Mouse (Mus musculus) embryo, embryonic 11 days (tissue): Measurements from ENCODE around the gene Aff3.

ENCODE experiments used
- DNase-seq: peaks from one replicate; pipeline ENCODE4 v3.0.0-alpha.2; 2015

The Aff3 gene

GRCm38 (mm10) chr1:38654981-38655540, 9.7 kb downstream of the Aff3 start:
- no peak for DNase-seq

DNA sequence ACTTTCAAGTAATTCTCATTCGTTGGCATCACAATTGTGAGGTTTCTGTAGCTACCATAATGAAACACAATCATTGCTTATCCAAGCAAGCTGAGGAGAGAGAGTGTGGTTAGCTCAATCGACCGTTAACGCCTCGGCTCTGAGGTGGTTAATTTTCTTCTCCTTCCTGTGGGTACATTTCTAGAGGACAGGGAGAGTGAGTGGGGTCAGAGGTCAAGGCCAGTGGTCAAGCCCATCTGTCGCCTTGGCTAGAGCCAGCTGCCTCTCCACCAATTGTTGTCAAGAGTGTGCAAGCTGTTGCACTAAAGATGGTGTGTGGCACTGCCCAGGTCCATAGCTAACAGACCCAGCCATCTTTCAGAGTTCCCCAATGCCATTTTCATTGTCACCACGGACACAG, 14.7 kb downstream of the Aff3 start:
- DNase-seq: no peak

- DNase-seq: no peak
Measured at GRCm38 (mm10) chr1:38649174-38649573, 15.6 kb downstream of the Aff3 start.

DNA sequence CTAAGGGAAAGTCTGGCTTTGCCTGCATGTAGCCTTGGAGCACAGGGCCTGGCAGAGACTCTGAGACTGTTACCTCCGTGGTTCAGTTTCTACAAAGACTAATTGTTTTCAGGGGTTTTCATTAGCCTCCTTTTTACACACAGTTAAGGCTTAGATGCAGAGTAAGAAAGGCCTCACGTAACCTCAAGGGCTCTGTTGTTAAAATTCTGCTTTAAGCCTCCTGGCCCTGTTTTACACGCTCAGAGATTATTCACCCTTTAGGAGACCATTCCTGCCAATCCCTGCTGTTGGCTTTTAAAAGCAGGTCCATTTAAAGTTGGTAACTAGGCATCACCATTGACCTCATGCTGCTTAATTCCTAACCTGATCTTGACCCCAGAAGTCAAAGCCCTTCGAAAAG, 22.5 kb downstream of the Aff3 start:
- no peak for DNase-seq

GRCm38 (mm10) chr1:38639669-38640068, 25.1 kb downstream of the Aff3 start:
- DNase-seq: no peak

- no peak for DNase-seq
Measured at GRCm38 (mm10) chr1:38635596-38635995, 29.2 kb downstream of the Aff3 start.

- DNase-seq: no peak
Measured at GRCm38 (mm10) chr1:38634081-38634480, 30.7 kb downstream of the Aff3 start.

- no peak for DNase-seq
Measured at GRCm38 (mm10) chr1:38632461-38633180, 32.1 kb downstream of the Aff3 start.

GRCm38 (mm10) chr1:38631501-38632279, 33.1 kb downstream of the Aff3 start:
- peak; percentile 65 for DNase-seq

- peak; percentile 65 for DNase-seq
Measured at GRCm38 (mm10) chr1:38628901-38629585, 35.7 kb downstream of the Aff3 start.

DNA sequence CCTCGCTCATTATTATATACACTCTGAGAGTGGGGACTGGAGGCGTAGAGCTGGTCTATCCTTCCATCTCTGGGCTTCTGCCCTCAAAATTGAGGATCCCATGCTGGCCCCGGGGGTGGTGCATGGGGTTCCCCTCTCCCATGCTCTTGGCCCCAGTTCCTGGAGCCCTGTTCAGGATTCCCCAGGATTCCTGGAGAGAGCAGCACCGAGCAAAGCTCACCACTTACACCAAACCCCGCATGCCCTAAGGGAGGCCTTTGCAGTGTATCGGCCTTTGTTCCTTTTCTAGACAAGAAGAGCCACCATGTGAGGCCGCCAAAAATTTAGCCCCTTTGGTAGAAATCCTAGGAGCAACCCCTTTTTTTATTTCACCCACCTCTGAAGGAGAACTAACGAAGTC, 36.3 kb downstream of the Aff3 start:
- peak; percentile 65 for DNase-seq

DNA sequence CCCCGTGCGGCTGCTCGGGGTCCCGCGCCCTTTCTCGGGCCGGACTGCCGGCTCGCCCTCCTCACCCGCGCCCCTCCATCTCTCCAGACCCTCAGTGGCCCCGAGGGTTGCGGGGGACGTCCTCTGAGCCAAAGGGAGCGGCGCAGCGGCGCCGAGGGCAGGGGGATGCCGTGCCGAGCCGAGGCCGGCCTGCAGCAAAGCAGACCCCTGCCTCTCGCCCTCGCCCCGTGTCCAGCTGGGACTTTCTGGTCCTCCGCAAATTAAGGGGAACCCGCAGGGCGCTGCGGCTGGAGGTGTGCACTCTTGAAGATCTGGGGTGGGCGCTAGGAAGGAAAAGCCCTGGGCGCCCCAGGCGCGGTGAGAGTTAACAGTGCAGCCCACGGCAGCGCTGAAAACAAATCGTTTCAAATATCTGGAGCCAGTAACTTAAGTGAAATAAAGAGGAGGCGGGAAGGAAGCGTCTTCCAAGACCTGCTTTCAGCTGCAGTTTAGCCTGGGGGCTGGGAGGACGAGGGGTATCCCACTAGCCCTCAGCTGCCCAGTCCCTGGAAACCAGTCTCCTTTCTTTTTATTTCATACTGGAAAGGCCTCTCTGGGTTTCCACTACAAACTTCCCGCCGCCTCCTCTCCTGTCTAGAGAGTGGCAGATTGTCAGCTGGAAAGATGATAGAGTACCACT, 36.9 kb downstream of the Aff3 start:
- peak; percentile 78 for DNase-seq

GRCm38 (mm10) chr1:38626739-38627661, 37.8 kb downstream of the Aff3 start:
- peak; percentile 91 for DNase-seq

GRCm38 (mm10) chr1:38626388-38626738, 38.4 kb downstream of the Aff3 start:
- DNase-seq: no peak

DNA sequence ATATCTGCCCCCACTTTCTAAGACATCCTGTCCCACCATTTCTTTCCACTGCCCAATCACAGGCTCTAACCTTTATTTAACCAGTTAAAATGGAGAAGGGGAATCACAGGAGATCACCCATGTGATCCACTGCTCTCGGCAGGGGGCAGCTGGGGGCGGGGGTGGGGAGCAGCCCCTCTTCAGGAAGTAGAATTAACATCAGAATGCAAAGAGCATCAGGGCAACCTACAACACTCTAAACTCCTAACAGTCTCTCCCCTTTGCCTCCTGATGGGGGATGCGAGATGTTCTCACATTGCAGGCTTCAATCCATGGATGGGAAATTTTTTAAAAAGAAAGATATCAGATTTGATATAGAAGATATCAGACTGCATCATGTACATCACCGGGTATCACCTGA, 42.9 kb downstream of the Aff3 start:
- no peak for DNase-seq

GRCm38 (mm10) chr1:38620401-38620800, 44.4 kb downstream of the Aff3 start:
- no peak for DNase-seq

GRCm38 (mm10) chr1:38606741-38607140, 58.0 kb downstream of the Aff3 start:
- DNase-seq: peak; percentile 85

DNA sequence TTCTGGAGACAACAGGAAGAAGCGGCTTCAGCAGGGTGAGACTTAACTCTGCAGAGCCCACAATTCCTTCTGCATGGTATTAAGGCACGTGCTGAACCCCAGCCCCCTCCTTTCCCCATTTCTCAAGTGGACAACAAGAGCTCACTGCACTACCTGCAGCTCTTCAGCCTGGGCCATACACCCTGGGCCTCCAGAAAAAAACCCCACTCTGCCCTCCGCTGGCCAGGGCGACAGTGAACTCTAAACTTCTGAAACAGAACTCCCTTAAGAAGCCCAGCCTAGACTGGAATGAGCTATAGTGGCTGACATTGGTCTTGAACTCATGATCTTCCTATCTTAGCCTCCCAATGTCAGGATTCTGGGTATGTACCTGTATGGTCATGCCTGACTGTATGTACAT, 59.3 kb downstream of the Aff3 start:
- no peak for DNase-seq

GRCm38 (mm10) chr1:38604611-38605010, 60.1 kb downstream of the Aff3 start:
- no peak for DNase-seq

- no peak for DNase-seq
Measured at GRCm38 (mm10) chr1:38601802-38602508, 62.8 kb downstream of the Aff3 start.

DNA sequence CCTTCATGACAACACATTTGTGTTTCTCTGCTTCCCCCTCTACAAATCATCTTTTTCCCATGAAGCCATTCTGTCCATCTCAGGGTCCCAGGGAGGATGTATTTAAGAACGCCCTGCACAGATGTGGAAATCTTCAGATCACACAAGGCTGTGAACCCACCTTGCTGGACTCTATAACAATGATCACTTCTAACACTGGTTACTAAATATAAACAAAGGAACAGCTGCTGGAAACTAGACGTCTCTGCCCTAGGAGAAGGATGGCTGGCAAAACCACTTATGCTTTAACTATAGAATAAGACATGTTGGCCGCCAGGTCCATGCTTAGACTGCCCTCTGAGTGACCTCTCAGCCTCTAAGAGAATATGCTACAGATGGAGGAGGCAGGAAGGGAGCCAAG, 69.4 kb downstream of the Aff3 start:
- DNase-seq: no peak
